Mouse (Mus musculus): ENCODE data around the gene Ide.

- TF ChIP-seq GATA1 (IDR thresholded peaks at IDR 0.05; ENCODE audit: borderline replicate concordance, low read length) = no peak
- TF ChIP-seq FLI1 (IDR thresholded peaks at IDR 0.05; ENCODE audit: low read length) = no peak
Observed at GRCm38 (mm10) chr19:37362545-37362944, 24.9 kb upstream of the Ide start.
